Comparison of ENCODE assay signal across 8 mouse cellular contexts in the genomic region with DNA sequence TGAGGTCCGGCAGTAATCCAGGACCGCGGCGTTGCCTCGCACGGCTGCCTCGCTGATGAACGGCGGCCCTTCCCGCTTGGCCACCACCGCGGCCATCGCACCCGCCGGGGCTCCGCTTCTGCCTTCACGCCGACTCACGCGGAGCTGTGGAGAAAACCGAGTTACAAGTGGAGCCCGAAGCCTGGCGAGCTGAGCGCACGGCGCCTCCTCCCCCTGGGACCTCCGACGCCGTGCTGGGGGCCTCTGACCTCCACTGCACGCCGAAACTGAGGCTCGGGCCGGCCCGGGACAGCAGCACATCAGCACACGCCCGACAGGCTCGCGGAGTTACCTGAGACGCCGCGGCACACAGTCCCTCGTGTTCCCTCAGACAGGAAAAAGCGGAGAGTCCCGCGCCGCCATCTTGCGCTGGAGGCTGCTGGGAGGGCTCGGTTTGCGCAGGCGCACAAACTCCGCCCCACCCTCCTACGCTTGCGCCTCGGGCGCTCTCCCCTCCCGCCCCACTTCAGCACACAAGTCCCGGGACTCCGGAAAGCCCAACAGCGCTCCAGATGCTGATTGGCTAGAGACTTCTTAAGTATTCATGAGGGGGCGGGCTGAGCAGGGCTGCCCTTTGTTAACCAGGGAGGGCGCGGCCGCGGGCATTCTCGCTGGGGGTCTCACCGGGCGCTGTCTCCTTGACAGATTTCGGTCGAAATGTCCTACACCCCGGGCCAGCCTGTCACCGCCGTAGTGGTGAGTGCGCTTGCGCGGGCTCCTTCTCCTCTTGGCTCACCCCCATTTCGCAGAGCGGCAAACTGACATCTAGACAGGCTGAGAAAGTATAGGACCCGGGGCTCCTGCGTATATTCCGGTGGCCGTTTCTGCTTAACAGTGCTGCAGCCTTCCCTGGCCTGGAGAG. TPM values are rescaled to one million over a fixed set of nuclear protein-coding genes. Genes with fewer than 3 reads are reported as not detected.
DNase-seq lines count a peak whose midpoint lies in the region; ATAC-seq lines count a peak whose summit lies in the region.

A gene (minus strand): TSS at position 430 of the 901 bp plus-strand sequence.
A gene (plus strand): TSS at position 476 of the 901 bp plus-strand sequence.

- under 1% methylated on average over 78 of the region's 81 CpGs for WGBS in hindbrain, embryonic 16.5 days
- under 1% methylated on average over 79 of the region's 81 CpGs for WGBS in macrophage (ENCODE audit: missing documents)

- H3K9ac ChIP-seq in hindbrain, embryonic 16.5 days (ENCODE audit: low read depth, low read length) = peak within 1 kb of the TSS; percentile 93

- DNase-seq in T-cell, adult 2 months (ENCODE audit: low spot score) = peak; percentile 98
- DNase-seq in cerebellum, postnatal 36 days = peak; percentile 93 to 96
- DNase-seq in gastrocnemius, adult 18-20 months (ENCODE audit: low spot score) = peak; percentile 96
- DNase-seq in left cerebral cortex, adult 18-20 months (ENCODE audit: low spot score in 2 of 2) = peak; percentile 94 to 95
- peak; percentile 96 for DNase-seq in right cerebral cortex, adult 18-20 months
- DNase-seq in urinary bladder, postnatal 10 days (ENCODE audit: low spot score) = peak; percentile 85

- peaks cover 27% of the 10 kb centered on the region for H3K4me1 ChIP-seq in hindbrain, embryonic 16.5 days (ENCODE audit: control insufficient read depth, insufficient read depth, low read depth, low read length)

- H3K27ac ChIP-seq in hindbrain, embryonic 16.5 days (ENCODE audit: low read depth, low read length) = peak within 1 kb of the TSS; percentile 85
- peak within 1 kb of the TSS; percentile 81 for H3K27ac ChIP-seq in macrophage

- H3K27me3 ChIP-seq in hindbrain, embryonic 16.5 days (replicated peaks; ENCODE audit: control insufficient read depth, insufficient read depth, low read length) = no peaks in the 10 kb centered on the region

- H3K4me2 ChIP-seq in hindbrain, embryonic 16.5 days (ENCODE audit: low read length) = peak within 1 kb of the TSS; percentile 75

- H3K36me3 ChIP-seq in hindbrain, embryonic 16.5 days (ENCODE audit: control insufficient read depth, insufficient read depth, low read length) = peaks cover 6% of the 10 kb centered on the region; the same call in 1 of the 2 replicates
- no peaks in the 10 kb centered on the region; the same call in 1 of the 2 replicates for H3K36me3 ChIP-seq in macrophage (ENCODE audit: inconsistent target)

- no peaks in the 10 kb centered on the region for H3K9me3 ChIP-seq in hindbrain, embryonic 16.5 days (ENCODE audit: control insufficient read depth, low read length)

- H3K79me2 ChIP-seq in macrophage (ENCODE audit: inconsistent target) = peaks cover 74% of the 10 kb centered on the region

- peak within 1 kb of the TSS; percentile 94 for H3K4me3 ChIP-seq in hindbrain, embryonic 16.5 days (ENCODE audit: low read length)
- H3K4me3 ChIP-seq in macrophage (ENCODE audit: inconsistent target) = peak within 1 kb of the TSS; percentile 93

- ATAC-seq in hindbrain, embryonic 16.5 days = peak; percentile 98

RNA-seq across cellular contexts. Expression of the first gene that starts in this region (rescaled TPM):
- 10 to 100 TPM; 84.7 to 88.1 TPM for total RNA-seq in gastrocnemius, adult 18-20 months (2021)
- 141 and 145 TPM in 2 replicates for polyA plus RNA-seq in hindbrain, embryonic 16.5 days (2015; fragmentation: Nextera tagmentation; extraction: Ambion mirVana)
- total RNA-seq in left cerebral cortex, adult 18-20 months (2021) = 10 to 100 TPM; 48.0 to 53.3 TPM
- 10 to 100 TPM in 4 of 26 experiments, 1 to 10 TPM in 22; 2.5 to 11.7 (median 7.7) TPM for total RNA-seq in macrophage (2018; cell fraction: chromatin; rRNA removed)
- total RNA-seq in macrophage (2018; cell fraction: cytosol; rRNA removed) = 10 to 100 TPM; 27.5 to 39.7 (median 34.7) TPM
- 10 to 100 TPM in 24 of 26 experiments, 1 to 10 TPM in 2; 7.9 to 32.0 (median 16.5) TPM for total RNA-seq in macrophage (2018; cell fraction: nucleus; rRNA removed)
- polyA plus RNA-seq in macrophage (2018) = 17.6 to 52.2 TPM (median 32.5 TPM) in 3 replicates

RNA-seq across cellular contexts. Expression of the second gene that starts in this region (rescaled TPM):
- total RNA-seq in gastrocnemius, adult 18-20 months (2021) = 10 to 100 TPM in 1 of 2 experiments, 1 to 10 TPM in 1; 7.8 to 12.0 TPM
- 120 and 129 TPM in 2 replicates for polyA plus RNA-seq in hindbrain, embryonic 16.5 days (2015; fragmentation: Nextera tagmentation; extraction: Ambion mirVana)
- total RNA-seq in left cerebral cortex, adult 18-20 months (2021) = 10 to 100 TPM in 1 of 2 experiments, 1 to 10 TPM in 1; 9.2 to 10.6 TPM
- 10 to 100 TPM in 20 of 26 experiments, 1 to 10 TPM in 6; 2.8 to 30.3 (median 13.4) TPM for total RNA-seq in macrophage (2018; cell fraction: chromatin; rRNA removed)
- total RNA-seq in macrophage (2018; cell fraction: cytosol; rRNA removed) = 10 to 100 TPM; 23.9 to 50.8 (median 36.4) TPM
- 10 to 100 TPM in 21 of 26 experiments, 1 to 10 TPM in 5; 7.3 to 26.7 (median 16.3) TPM for total RNA-seq in macrophage (2018; cell fraction: nucleus; rRNA removed)
- polyA plus RNA-seq in macrophage (2018) = 31.5 to 54.1 TPM (median 45.7 TPM) in 3 replicates

Comparison
In these comparisons a context has a peak if more than half of its experiments do, and no peak if none do; other contexts are left out.
1. Peak in every context shown above with its lines: DNase-seq, ATAC-seq, H3K4me3 ChIP-seq and H3K27ac ChIP-seq.